Mouse (Mus musculus): ENCODE measurements around the gene Abcb4.

DNA sequence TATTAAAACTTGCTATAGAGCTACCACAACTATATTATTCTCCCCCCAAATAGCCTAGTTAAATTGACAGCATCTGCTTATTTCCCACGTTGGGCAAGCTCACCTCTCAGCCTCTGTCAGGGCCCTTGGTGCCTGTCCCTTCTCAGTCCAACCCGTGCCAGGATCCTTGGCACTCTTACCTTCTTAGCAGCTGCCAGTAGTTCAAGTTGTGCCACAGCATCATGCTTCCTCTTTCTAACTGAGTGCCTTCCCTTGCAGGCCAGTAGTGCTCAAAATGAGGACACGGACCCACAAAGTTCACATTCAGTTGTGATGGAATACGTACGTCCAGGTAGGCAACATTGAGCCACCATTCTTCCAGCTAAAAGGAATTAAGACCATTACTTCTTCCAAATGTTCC is 94.4 kb downstream of the Abcb4 start:
- TF ChIP-seq GATA1 (IDR thresholded peaks at IDR 0.05; ENCODE audit: low read length) = no peak
- TF ChIP-seq TAL1 (IDR thresholded peaks at IDR 0.05; ENCODE audit: low read length) = no peak

Data from erythroblast, embryonic 14.5 days (primary cell).